Mouse (Mus musculus): Measurements from ENCODE around the gene Pnpla2.

Pnpla2 gene

GRCm38 (mm10) chr7:141468522-141469211 lies 13.7 kb downstream of the Pnpla2 start:
- DNase-seq: peak; percentile 82

GRCm38 (mm10) chr7:141469352-141469751 lies 14.4 kb downstream of the Pnpla2 start:
- peak in 1 of 2 experiments; percentile 52 for DNase-seq

GRCm38 (mm10) chr7:141469901-141470636 lies 15.1 kb downstream of the Pnpla2 start:
- DNase-seq: no peak

GRCm38 (mm10) chr7:141470637-141470944 lies 15.6 kb downstream of the Pnpla2 start:
- no peak for DNase-seq

- no peak for DNase-seq
These were observed 16.2 kb downstream of the Pnpla2 start for GRCm38 (mm10) chr7:141471236-141471635.

- DNase-seq: no peak
These were observed 17.2 kb downstream of the Pnpla2 start for GRCm38 (mm10) chr7:141472226-141472625.

GRCm38 (mm10) chr7:141472763-141473162 lies 17.8 kb downstream of the Pnpla2 start:
- no peak for DNase-seq

GRCm38 (mm10) chr7:141474160-141474559 lies 19.2 kb downstream of the Pnpla2 start:
- no peak for DNase-seq

GRCm38 (mm10) chr7:141475011-141475804 lies 20.2 kb downstream of the Pnpla2 start, which contains the start of the genes Polr2l and Tspan4:
Polr2l (minus strand) TSS chr7:141475132.
Tspan4 (plus strand) TSS chr7:141475240.
- DNase-seq: peak; percentile 88 to 93

GRCm38 (mm10) chr7:141475805-141476158 lies 20.8 kb downstream of the Pnpla2 start:
- peak in 1 of 2 experiments; percentile 41 for DNase-seq

GRCm38 (mm10) chr7:141476226-141476980 lies 21.4 kb downstream of the Pnpla2 start:
- peak; percentile 96 for DNase-seq

GRCm38 (mm10) chr7:141476981-141477370 lies 22.0 kb downstream of the Pnpla2 start:
- peak in 1 of 2 experiments; percentile 67 for DNase-seq

- no peak for DNase-seq
These were observed 22.7 kb downstream of the Pnpla2 start for GRCm38 (mm10) chr7:141477578-141478269.

- DNase-seq: no peak
These were observed 23.3 kb downstream of the Pnpla2 start for GRCm38 (mm10) chr7:141478270-141478748.

GRCm38 (mm10) chr7:141480842-141481497 lies 26.0 kb downstream of the Pnpla2 start:
- DNase-seq: peak; percentile 78 to 81

- DNase-seq: peak; percentile 44 to 73
These were observed 26.8 kb downstream of the Pnpla2 start for GRCm38 (mm10) chr7:141481498-141482401.

- DNase-seq: no peak
These were observed 27.6 kb downstream of the Pnpla2 start for GRCm38 (mm10) chr7:141482531-141483024.

- DNase-seq: no peak
These were observed 28.2 kb downstream of the Pnpla2 start for GRCm38 (mm10) chr7:141483114-141483653.

Data from kidney, postnatal 36 days (tissue).